Mouse (Mus musculus) embryonic facial prominence, embryonic 13.5 days (tissue): ENCODE data around the gene Bcar1. TPM values are rescaled to one million over a fixed set of nuclear protein-coding genes. Genes with fewer than 3 reads are reported as not detected.

Experiments used
- ATAC-seq: fragments of 200-750 bp; cut with Nextera tagmentation; 2 replicates; pipeline ENCODE4 v1.8.0; 2017; ENCODE audit warnings: low read depth; ENCODE audit not compliant: insufficient number of reproducible peaks, insufficient read depth, low FRiP score, low TSS enrichment
- H3K27ac ChIP-seq: fragments of 300-500 bp; sonication (generic); 2 replicates; pipeline ENCODE4 v1.5.1; 2015; ENCODE audit warnings: moderate library complexity, mild to moderate bottlenecking, inconsistent platforms
- H3K27me3 ChIP-seq: fragments of 300-500 bp; sonication (generic); 2 replicates; pipeline ENCODE4 v1.6.1; 2015; ENCODE audit warnings: mild to moderate bottlenecking, inconsistent platforms
- H3K36me3 ChIP-seq: fragments of 300-500 bp; sonication (generic); 2 replicates; pipeline ENCODE4 v1.6.1; 2015; ENCODE audit warnings: mild to moderate bottlenecking, inconsistent platforms
- H3K4me1 ChIP-seq: fragments of 300-500 bp; sonication (generic); 2 replicates; pipeline ENCODE4 v1.6.1; 2015; ENCODE audit warnings: inconsistent platforms
- H3K4me2 ChIP-seq: fragments of 300-500 bp; sonication (generic); 2 replicates; pipeline ENCODE4 v1.6.1; 2015; ENCODE audit warnings: moderate library complexity, mild to moderate bottlenecking, inconsistent platforms
- H3K4me3 ChIP-seq: fragments of 300-500 bp; sonication (generic); 2 replicates; pipeline ENCODE4 v1.5.1; 2015; ENCODE audit warnings: mild to moderate bottlenecking, inconsistent platforms
- H3K9ac ChIP-seq: fragments of 300-500 bp; sonication (generic); 2 replicates; pipeline ENCODE4 v1.6.1; 2015; ENCODE audit warnings: mild to moderate bottlenecking, inconsistent platforms
- H3K9me3 ChIP-seq: fragments of 300-500 bp; sonication (generic); 2 replicates; pipeline ENCODE4 v1.6.1; 2016; ENCODE audit warnings: inconsistent platforms
- WGBS: fragments of 180-500 bp; shearing (Covaris S2); methylation state at CpG from one replicate; pipeline ENCODE4 v1.1.7; 2015; ENCODE audit warnings: mixed read lengths; 5-methylcytosine and 5-hydroxymethylcytosine counted together
- polyA plus RNA-seq: library from polyadenylated mRNA; unstranded; fragments of >200 nt; fragmentation: Nextera tagmentation; extraction: Ambion mirVana; gene quantifications from 2 replicates; pipeline ENCODE4 v1.2.1, GENCODE M21; 2015

Bcar1 gene
- polyA plus RNA-seq, 1 experiment from 2014 or later = 37.3 TPM

DNA sequence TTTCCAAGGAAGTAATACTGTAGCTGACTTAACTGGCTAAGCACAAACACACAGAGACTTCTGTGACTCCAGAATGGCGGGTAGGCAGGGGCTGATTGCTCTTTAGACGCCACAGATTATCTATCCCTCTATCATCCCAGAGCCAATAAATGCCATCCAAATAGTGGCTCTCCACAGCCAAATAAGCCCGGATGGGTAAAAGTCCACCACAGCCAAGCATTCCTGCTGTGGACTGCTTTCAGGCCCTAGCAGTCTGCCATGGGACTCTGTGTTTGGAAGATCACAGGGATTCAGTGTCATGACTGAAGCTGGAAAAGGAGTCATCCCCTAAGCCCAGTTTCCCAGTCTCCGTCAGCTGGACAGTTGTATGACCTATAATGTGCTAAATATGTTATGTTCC, 16.1 kb downstream of the Bcar1 start:
- H3K4me2 ChIP-seq = no peak overlapping the region
- H3K9me3 ChIP-seq = no peaks in the 10 kb centered on the region
- no peaks in the 10 kb centered on the region for H3K36me3 ChIP-seq
- ATAC-seq = no peak
- WGBS = 80% methylated on average over 4 of the region's 4 CpGs
- no peak overlapping the region for H3K9ac ChIP-seq
- H3K27ac ChIP-seq = no peak overlapping the region
- H3K4me1 ChIP-seq = peaks cover 59% of the 10 kb centered on the region
- H3K27me3 ChIP-seq = no peaks in the 10 kb centered on the region
- no peak overlapping the region for H3K4me3 ChIP-seq

DNA sequence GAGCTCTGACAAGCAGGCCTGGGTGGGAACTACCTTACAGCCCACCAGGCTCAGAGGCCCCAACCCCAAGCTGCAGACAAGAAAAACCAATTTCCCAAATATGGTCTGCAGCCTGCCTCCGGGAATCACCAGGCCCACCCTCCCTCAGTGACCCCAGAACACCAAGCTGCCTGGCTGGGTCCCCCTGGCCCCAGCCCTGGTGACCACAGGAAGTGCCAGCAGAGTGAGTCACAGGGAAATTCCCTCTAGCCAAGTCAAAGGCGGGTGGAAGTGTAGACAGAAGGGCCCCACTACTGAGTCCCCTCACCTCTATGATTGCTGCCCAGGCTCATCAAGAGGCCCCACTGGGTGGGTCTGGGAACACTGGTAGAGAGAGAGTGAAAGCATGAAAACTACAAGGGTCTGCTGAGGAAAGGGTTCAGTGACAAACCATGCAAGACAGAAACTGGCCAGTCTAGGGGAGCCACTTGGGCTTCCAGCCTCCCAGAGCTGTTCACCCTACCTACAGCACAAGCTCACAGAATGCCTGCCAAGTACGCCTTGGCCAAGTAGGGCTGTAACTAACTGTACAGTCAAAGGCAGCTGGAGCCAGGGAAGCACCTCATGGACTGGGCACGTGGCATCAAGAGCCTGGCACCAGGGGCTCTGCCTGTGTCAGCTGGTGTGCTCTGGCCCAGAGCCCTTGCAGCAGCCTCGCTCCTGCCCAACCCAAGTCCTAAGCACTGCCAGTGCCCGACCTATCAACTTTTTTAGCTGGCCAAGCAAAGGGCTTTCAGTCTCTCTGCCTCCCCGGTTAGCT, 17.3 kb downstream of the Bcar1 start:
- Histone ChIP-seq H3K27me3 (no peaks in the 10 kb centered on the region), H3K36me3 (peaks cover 2% of the 10 kb centered on the region; the same call in 1 of the 2 replicates), H3K4me2 (no peak overlapping the region), H3K9me3 (no peaks in the 10 kb centered on the region), H3K27ac (peak overlapping the region; percentile 79), H3K9ac (peak overlapping the region; percentile 51; the same call in 1 of the 2 replicates), H3K4me3 (no peak overlapping the region), H3K4me1 (peaks cover 53% of the 10 kb centered on the region)
- ATAC-seq = no peak; the same call in 1 of the 2 replicates
- WGBS = 67% methylated on average over 7 of the region's 7 CpGs

DNA sequence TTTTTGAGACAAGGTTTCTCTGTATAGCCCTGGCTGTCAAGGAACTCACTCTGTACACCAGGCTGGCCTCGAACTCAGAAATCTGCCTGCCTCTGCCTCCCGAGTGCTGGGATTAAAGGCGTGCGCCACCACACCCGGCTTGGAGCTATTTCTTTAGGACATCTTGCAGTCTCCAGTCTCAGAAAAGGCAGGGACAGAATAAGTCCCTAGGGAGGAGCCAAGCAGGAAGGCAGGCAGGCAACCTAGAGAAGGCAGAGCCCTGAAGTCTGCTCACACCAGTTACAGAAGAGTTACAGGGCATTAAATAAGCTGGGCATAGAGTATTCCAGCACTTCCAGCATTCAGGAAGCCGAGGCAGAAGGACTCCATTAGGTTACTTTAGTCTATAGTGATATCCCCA, 18.3 kb downstream of the Bcar1 start:
- Histone ChIP-seq H3K4me1 (peaks cover 43% of the 10 kb centered on the region), H3K27ac (no peak overlapping the region), H3K9me3 (no peaks in the 10 kb centered on the region), H3K36me3 (peaks cover 11% of the 10 kb centered on the region), H3K27me3 (no peaks in the 10 kb centered on the region), H3K4me3 (no peak overlapping the region), H3K9ac (no peak overlapping the region), H3K4me2 (no peak overlapping the region)
- WGBS = 88% methylated on average over 6 of the region's 6 CpGs
- no peak for ATAC-seq

DNA sequence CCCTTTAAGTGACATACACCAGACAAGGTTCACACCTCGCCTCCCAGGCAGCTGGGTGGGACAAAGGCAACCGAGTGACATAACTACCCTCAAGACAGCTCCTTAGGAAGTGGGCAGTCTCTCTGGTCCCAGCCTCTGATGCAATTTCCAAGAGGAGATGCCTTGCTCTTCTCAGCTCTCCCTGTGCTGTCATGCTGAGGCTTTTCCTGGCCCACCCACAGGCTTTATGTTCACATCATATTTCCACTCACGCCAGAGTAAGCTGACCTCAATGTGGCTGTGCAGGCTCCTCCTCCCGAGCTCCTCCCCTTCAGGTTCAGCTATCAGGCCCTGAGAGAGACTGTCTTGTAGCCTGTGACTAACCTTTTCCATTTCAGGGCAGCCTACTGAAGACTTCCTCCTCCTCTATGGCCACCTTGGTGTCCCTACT, 23.5 kb downstream of the Bcar1 start:
- H3K27me3 ChIP-seq = no peaks in the 10 kb centered on the region
- H3K27ac ChIP-seq = no peak overlapping the region
- no peaks in the 10 kb centered on the region for H3K9me3 ChIP-seq
- H3K9ac ChIP-seq = no peak overlapping the region
- H3K4me2 ChIP-seq = no peak overlapping the region
- WGBS = 55% methylated on average over 4 of the region's 4 CpGs
- ATAC-seq = no peak
- H3K4me3 ChIP-seq = no peak overlapping the region
- H3K36me3 ChIP-seq = peaks cover 41% of the 10 kb centered on the region
- H3K4me1 ChIP-seq = peaks cover 31% of the 10 kb centered on the region

DNA sequence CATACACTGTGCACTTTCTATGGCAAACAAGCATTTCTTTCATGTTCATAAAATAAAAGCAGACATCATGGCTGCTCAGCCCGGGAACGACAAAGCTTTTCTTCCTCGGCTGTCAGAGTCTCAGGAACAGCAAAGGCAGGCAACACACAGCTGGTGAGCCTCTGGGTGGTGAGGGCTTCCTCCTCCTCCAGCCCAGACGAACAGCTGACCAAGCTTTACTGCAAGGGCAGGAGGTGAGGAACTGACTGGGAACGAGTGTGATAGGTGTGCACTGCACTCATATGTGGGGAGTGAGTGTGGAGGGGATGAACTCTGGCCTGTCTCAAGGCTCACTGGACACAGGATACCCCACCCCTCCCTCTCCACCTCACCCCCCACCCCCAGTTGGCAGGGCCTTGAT, 24.7 kb downstream of the Bcar1 start:
- H3K4me3 ChIP-seq = no peak overlapping the region
- H3K4me2 ChIP-seq = no peak overlapping the region
- no peak overlapping the region for H3K9ac ChIP-seq
- H3K27me3 ChIP-seq = no peaks in the 10 kb centered on the region
- H3K36me3 ChIP-seq = peaks cover 53% of the 10 kb centered on the region
- WGBS = 52% methylated on average over 5 of the region's 5 CpGs
- no peak for ATAC-seq
- no peaks in the 10 kb centered on the region for H3K9me3 ChIP-seq
- H3K4me1 ChIP-seq = peaks cover 26% of the 10 kb centered on the region
- peak overlapping the region; percentile 60 for H3K27ac ChIP-seq

- Histone ChIP-seq H3K9me3 (no peaks in the 10 kb centered on the region), H3K4me1 (peaks cover 26% of the 10 kb centered on the region), H3K9ac (peak overlapping the region; percentile 65; the same call in 1 of the 2 replicates), H3K27ac (peak overlapping the region; percentile 92), H3K36me3 (peaks cover 64% of the 10 kb centered on the region), H3K27me3 (no peaks in the 10 kb centered on the region), H3K4me3 (no peak overlapping the region), H3K4me2 (no peak overlapping the region)
- WGBS = 72% methylated on average over 6 of the region's 6 CpGs
- no peak for ATAC-seq
Measured at GRCm38 (mm10) chr8:111717866-111718265, 25.7 kb downstream of the Bcar1 start.

DNA sequence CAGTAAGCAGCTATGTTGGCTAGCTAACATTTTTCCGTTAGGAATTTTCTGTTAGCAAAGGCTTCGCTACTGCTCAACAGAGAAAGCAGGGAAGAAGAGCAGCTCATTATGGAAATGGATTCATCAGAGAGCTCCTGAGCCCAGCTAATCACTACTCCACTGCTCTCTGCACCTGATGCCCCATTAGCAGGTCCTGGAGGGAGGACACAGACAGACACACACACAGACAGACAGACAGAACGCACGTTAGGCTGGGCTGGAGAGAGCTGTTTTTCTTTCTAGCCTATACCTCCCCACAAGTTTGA, 26.2 kb downstream of the Bcar1 start:
- no peak for ATAC-seq
- Histone ChIP-seq H3K4me3 (no peak overlapping the region), H3K27ac (peak overlapping the region; percentile 92), H3K27me3 (no peaks in the 10 kb centered on the region), H3K36me3 (peaks cover 68% of the 10 kb centered on the region), H3K4me2 (no peak overlapping the region), H3K9ac (peak overlapping the region; percentile 65; the same call in 1 of the 2 replicates), H3K9me3 (no peaks in the 10 kb centered on the region), H3K4me1 (peaks cover 26% of the 10 kb centered on the region)
- 68% methylated on average over 4 of the region's 4 CpGs for WGBS

DNA sequence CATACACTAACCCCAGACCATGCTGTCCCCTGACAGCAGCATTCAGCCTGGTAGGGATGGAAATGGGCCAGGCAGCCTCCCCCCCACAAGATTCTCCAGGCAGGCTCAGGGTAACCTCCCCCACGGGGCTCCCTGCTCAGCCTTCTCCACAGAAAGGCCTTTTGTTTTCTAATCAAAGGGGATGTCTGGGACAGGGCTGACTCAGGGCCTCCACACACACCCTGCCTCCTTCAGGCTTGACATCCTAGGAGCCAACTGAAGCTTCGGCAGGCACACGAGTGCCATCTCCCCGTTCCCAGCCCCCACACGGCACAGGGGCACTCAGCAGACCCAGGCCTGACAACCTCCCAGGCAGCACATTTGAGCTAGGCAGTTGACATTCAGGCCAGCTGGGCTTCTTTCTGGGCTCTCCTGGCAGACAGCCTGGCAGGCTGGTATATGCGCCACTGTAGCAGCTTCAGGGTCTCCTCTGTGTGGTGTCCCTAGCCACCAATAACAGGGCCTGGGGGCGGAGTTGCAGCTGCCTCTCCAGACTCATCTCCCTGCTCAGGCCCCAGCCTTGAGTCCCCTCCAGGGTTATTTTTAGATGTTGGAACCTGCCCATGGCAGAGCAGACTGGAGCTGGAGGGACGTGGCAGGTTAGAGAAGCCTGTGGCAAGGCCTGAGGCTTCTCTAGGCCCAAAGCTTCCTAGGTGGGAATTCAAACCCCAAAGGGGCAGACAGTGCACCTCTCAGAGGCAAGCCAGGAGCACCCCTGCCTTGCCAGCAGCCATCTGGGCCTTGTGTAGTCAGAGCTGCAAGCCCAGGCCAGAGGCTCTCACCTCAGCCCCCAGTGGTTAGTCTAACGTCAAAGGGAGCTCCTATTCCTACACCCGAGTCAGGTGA, 26.8 kb downstream of the Bcar1 start:
- 31% methylated on average over 10 of the region's 10 CpGs for WGBS
- Histone ChIP-seq H3K9ac (peak overlapping the region; percentile 65), H3K4me3 (no peak overlapping the region), H3K4me1 (peaks cover 26% of the 10 kb centered on the region), H3K9me3 (no peaks in the 10 kb centered on the region), H3K27me3 (no peaks in the 10 kb centered on the region), H3K27ac (peak overlapping the region; percentile 92), H3K4me2 (peak overlapping the region; percentile 41), H3K36me3 (peaks cover 73% of the 10 kb centered on the region)
- peak; percentile 49; the same call in 1 of the 2 replicates for ATAC-seq

DNA sequence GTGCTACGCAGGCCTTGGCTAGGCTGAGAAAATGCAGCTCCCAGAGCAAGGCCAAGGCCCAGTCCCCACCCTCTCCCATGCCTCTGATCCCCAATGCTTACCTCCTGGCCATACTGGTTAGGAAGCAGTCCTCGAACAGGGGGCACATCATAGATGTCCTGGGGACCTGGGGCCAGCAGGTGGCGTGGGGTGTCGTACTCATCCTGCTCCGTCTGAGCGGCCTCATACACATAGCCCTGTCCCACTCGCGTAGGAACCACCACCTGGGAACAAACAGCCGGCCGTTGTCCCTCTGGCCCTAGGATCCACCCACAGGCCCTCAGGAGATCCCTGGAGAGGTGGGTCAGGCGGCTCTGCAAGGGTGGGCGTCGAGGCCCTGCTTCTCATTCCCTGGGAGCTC, 28.1 kb downstream of the Bcar1 start:
- Histone ChIP-seq H3K9me3 (no peaks in the 10 kb centered on the region), H3K27ac (no peak overlapping the region), H3K27me3 (no peaks in the 10 kb centered on the region), H3K4me1 (peaks cover 26% of the 10 kb centered on the region), H3K36me3 (peaks cover 77% of the 10 kb centered on the region), H3K4me2 (no peak overlapping the region), H3K4me3 (no peak overlapping the region), H3K9ac (no peak overlapping the region)
- 84% methylated on average over 13 of the region's 13 CpGs for WGBS
- ATAC-seq = no peak

- Histone ChIP-seq H3K27ac (no peak overlapping the region), H3K27me3 (no peaks in the 10 kb centered on the region), H3K9ac (no peak overlapping the region), H3K9me3 (no peaks in the 10 kb centered on the region), H3K36me3 (peaks cover 74% of the 10 kb centered on the region), H3K4me3 (no peak overlapping the region), H3K4me2 (no peak overlapping the region), H3K4me1 (peaks cover 27% of the 10 kb centered on the region)
- 95% methylated on average over 12 of the region's 12 CpGs for WGBS
- no peak for ATAC-seq
Measured at GRCm38 (mm10) chr8:111714295-111714694, 29.3 kb downstream of the Bcar1 start.

DNA sequence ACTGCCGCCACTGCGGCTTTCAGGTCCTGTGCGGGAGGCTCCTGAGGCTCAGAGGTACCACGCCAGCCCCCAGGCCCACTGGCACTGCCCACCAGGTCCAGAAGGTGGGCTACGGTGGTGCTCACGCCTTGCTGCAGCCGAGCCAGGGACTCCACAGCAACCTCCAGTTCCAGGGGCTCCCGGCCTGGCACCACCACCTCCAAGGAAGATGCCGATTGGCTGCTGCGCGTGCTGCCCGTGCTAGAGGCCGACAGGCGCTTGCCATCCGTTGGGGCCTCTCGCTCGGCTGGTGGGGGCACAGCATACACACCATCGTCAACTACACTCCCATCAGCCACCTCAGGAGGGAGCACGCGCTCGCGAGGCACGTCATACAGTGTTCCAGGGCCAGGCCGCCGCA, 29.8 kb downstream of the Bcar1 start:
- Histone ChIP-seq H3K27ac (no peak overlapping the region), H3K9me3 (no peaks in the 10 kb centered on the region), H3K27me3 (no peaks in the 10 kb centered on the region), H3K4me1 (peaks cover 31% of the 10 kb centered on the region), H3K36me3 (peaks cover 73% of the 10 kb centered on the region), H3K9ac (no peak overlapping the region), H3K4me2 (no peak overlapping the region), H3K4me3 (no peak overlapping the region)
- 93% methylated on average over 25 of the region's 25 CpGs for WGBS
- ATAC-seq = no peak

DNA sequence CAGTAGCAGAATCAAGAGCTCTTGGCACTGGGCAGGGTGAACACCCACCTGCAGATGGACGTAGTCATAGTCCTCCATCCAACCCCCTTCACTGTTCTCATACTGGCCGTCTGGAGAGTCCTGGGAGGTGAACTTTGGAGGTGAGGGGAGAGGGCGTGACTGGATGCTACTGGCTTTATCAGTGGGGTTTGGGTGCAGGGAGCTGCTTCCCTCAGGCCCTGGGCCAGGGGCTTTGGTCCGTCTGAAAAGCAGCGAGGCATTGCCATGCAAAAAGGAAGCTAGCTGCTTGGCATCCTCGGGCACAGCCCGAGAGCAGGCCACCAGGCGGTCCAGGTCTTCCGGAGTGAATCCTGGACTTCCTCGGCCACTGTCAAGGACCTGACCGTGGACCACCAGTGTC, 30.3 kb downstream of the Bcar1 start:
- H3K27me3 ChIP-seq = no peaks in the 10 kb centered on the region
- no peaks in the 10 kb centered on the region for H3K9me3 ChIP-seq
- no peak overlapping the region for H3K4me3 ChIP-seq
- H3K9ac ChIP-seq = no peak overlapping the region
- H3K27ac ChIP-seq = no peak overlapping the region
- peaks cover 34% of the 10 kb centered on the region for H3K4me1 ChIP-seq
- no peak overlapping the region for H3K4me2 ChIP-seq
- 89% methylated on average over 11 of the region's 11 CpGs for WGBS
- ATAC-seq = no peak
- H3K36me3 ChIP-seq = peaks cover 71% of the 10 kb centered on the region
